Mouse (Mus musculus) cerebellum, adult 2 months (tissue): ENCODE data around the gene Nemp2.

Source experiments
- CTCF ChIP-seq: fragments of 200-500 bp; IDR thresholded peaks from 2 replicates; pipeline ENCODE4 v1.5.1; 2011; ENCODE audit warnings: low read depth, mild to moderate bottlenecking, control low read depth, low read length, moderate library complexity, borderline replicate concordance; ENCODE audit not compliant: insufficient read depth
- POLR2A ChIP-seq: fragments of 200-500 bp; IDR thresholded peaks from 2 replicates; pipeline ENCODE4 v1.6.1; 2011; ENCODE audit warnings: low read length, control low read depth, borderline replicate concordance; ENCODE audit not compliant: insufficient read depth

- TF ChIP-seq CTCF, result no peak
- no peak for TF ChIP-seq POLR2A
These were observed 33.4 kb upstream of the Nemp2 start for GRCm38 (mm10) chr1:52596982-52597646.
